Mouse (Mus musculus) kidney, postnatal 25 days (tissue): ENCODE data around the gene Cep19.

ENCODE experiments used
- DNase-seq, 2 experiments: peaks; one replicate each; pipeline ENCODE4 v3.0.0; 2021; ENCODE audit warnings: mixed read lengths in 2 of 2

Cep19 gene

GRCm38 (mm10) chr16:32108170-32108569 is 8.6 kb downstream of the Cep19 start:
- no peak for DNase-seq

GRCm38 (mm10) chr16:32108578-32108977 is 9.0 kb downstream of the Cep19 start:
- DNase-seq = no peak

- DNase-seq = no peak
These were observed 11.5 kb downstream of the Cep19 start for GRCm38 (mm10) chr16:32110951-32111699.

- peak; percentile 60 to 73 for DNase-seq
These were observed 14.1 kb downstream of the Cep19 start for GRCm38 (mm10) chr16:32113541-32114218.

- no peak for DNase-seq
These were observed 14.8 kb downstream of the Cep19 start for GRCm38 (mm10) chr16:32114406-32114805.

- DNase-seq = peak; percentile 82 to 91
These were observed 15.5 kb downstream of the Cep19 start for GRCm38 (mm10) chr16:32114968-32115695.

GRCm38 (mm10) chr16:32115781-32116180 is 16.2 kb downstream of the Cep19 start:
- DNase-seq = no peak

GRCm38 (mm10) chr16:32116186-32116585 is 16.6 kb downstream of the Cep19 start:
- DNase-seq = no peak

GRCm38 (mm10) chr16:32120454-32120853 is 20.9 kb downstream of the Cep19 start:
- no peak for DNase-seq

GRCm38 (mm10) chr16:32124020-32124419 is 24.4 kb downstream of the Cep19 start:
- DNase-seq = no peak

GRCm38 (mm10) chr16:32124444-32125335 is 25.1 kb downstream of the Cep19 start:
- peak; percentile 36 to 62 for DNase-seq

GRCm38 (mm10) chr16:32125364-32125763 is 25.8 kb downstream of the Cep19 start:
- DNase-seq = no peak

- no peak for DNase-seq
These were observed 27.4 kb downstream of the Cep19 start for GRCm38 (mm10) chr16:32127046-32127445.

- no peak for DNase-seq
These were observed 30.0 kb downstream of the Cep19 start for GRCm38 (mm10) chr16:32129449-32130189.

- DNase-seq = peak; percentile 40 to 73
These were observed 30.7 kb downstream of the Cep19 start for GRCm38 (mm10) chr16:32130190-32130826.

- DNase-seq = no peak
These were observed 33.5 kb downstream of the Cep19 start for GRCm38 (mm10) chr16:32133148-32133547.

GRCm38 (mm10) chr16:32135842-32136357 is 36.3 kb downstream of the Cep19 start:
- DNase-seq = no peak

GRCm38 (mm10) chr16:32138954-32139353 is 39.4 kb downstream of the Cep19 start:
- DNase-seq = no peak

- no peak for DNase-seq
These were observed 44.2 kb downstream of the Cep19 start for GRCm38 (mm10) chr16:32143766-32144165.

- no peak for DNase-seq
These were observed 45.0 kb downstream of the Cep19 start for GRCm38 (mm10) chr16:32144592-32144991.

- DNase-seq = no peak
These were observed 48.1 kb downstream of the Cep19 start for GRCm38 (mm10) chr16:32147589-32148207.
